Mouse (Mus musculus): ENCODE measurements around the gene Rpgrip1. TPM values are rescaled to one million over a fixed set of nuclear protein-coding genes. Genes with fewer than 3 reads are reported as not detected.

Rpgrip1 gene
- polyA plus RNA-seq, 1 experiment from 2014 or later: 42.9 TPM

DNA sequence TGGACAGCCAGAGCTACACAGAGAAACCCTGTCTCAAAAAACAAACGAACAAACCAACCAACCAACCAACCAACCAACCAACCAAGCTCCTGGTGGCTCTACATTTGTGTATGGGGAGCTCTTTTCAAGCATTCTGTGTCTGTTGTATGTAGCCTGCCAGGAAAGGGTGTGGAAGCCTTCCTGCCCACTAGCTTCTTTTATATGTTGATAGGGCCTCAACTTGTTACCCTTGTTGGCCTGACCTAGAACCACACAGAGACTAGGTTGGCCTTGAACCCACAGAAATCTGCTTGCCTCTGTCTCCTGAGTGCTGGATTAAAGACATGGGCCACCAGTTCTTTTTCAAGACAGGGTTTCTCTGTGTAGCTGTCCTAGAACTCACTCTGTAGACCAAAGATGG lies 3.6 kb downstream of the Rpgrip1 start:
- Histone ChIP-seq H3K36me3 (ENCODE audit: control insufficient read depth, insufficient read depth, low read length) (no peaks in the 10 kb centered on the region), H3K27ac (ENCODE audit: low read length) (no peak overlapping the region), H3K27me3 (replicated peaks; ENCODE audit: control insufficient read depth, insufficient read depth, low read length) (no peaks in the 10 kb centered on the region), H3K9ac (ENCODE audit: low read depth, low read length) (no peak overlapping the region), H3K4me2 (ENCODE audit: low read depth, low read length) (no peak overlapping the region), H3K4me1 (ENCODE audit: control insufficient read depth, insufficient read depth, low read length) (no peaks in the 10 kb centered on the region), H3K4me3 (ENCODE audit: low read length) (no peak overlapping the region), H3K9me3 (ENCODE audit: control insufficient read depth, low read length) (no peaks in the 10 kb centered on the region)
- no peak for ATAC-seq
- 71% methylated on average over 1 of the region's 1 CpGs for WGBS

DNA sequence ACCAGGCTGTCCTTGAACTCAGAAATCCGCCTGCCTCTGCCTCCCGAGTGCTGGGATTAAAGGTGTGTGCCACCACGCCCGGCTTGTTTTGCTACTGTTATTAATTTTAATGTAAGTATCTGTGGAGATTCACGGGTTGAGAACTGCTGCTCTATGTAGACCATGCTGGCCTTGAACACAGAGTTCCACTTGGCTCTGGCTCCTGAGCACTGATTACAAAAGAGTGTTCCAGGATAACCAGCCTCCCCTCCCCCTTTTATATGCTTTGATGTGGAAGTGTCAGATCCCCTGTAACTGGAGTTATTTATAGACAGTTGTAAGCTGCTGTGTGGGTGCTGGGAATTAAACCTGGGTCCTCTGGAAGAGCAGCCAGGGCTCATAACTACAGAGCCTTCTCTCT lies 6.7 kb downstream of the Rpgrip1 start:
- Histone ChIP-seq H3K27me3 (replicated peaks; ENCODE audit: control insufficient read depth, insufficient read depth, low read length) (no peaks in the 10 kb centered on the region), H3K27ac (ENCODE audit: low read length) (no peak overlapping the region), H3K4me1 (ENCODE audit: control insufficient read depth, insufficient read depth, low read length) (no peaks in the 10 kb centered on the region), H3K36me3 (ENCODE audit: control insufficient read depth, insufficient read depth, low read length) (no peaks in the 10 kb centered on the region), H3K9me3 (ENCODE audit: control insufficient read depth, low read length) (no peaks in the 10 kb centered on the region), H3K4me2 (ENCODE audit: low read depth, low read length) (no peak overlapping the region), H3K4me3 (ENCODE audit: low read length) (no peak overlapping the region), H3K9ac (ENCODE audit: low read depth, low read length) (no peak overlapping the region)
- ATAC-seq: no peak
- WGBS: 87% methylated on average over 5 of the region's 5 CpGs

GRCm38 (mm10) chr14:52118456-52118822 lies 7.9 kb downstream of the Rpgrip1 start:
- ATAC-seq: peak; percentile 32

GRCm38 (mm10) chr14:52118823-52119608 lies 8.5 kb downstream of the Rpgrip1 start:
- peak overlapping the region; percentile 59 for H3K4me3 ChIP-seq (ENCODE audit: low read length)
- no peaks in the 10 kb centered on the region for H3K36me3 ChIP-seq (ENCODE audit: control insufficient read depth, insufficient read depth, low read length)
- H3K4me1 ChIP-seq (ENCODE audit: control insufficient read depth, insufficient read depth, low read length): no peaks in the 10 kb centered on the region
- H3K9me3 ChIP-seq (ENCODE audit: control insufficient read depth, low read length): no peaks in the 10 kb centered on the region
- peak overlapping the region; percentile 77 for H3K9ac ChIP-seq (ENCODE audit: low read depth, low read length)
- peak overlapping the region; percentile 98 for H3K4me2 ChIP-seq (ENCODE audit: low read depth, low read length)
- peak overlapping the region; percentile 60; the same call in 1 of the 2 replicates for H3K27ac ChIP-seq (ENCODE audit: low read length)
- no peaks in the 10 kb centered on the region for H3K27me3 ChIP-seq (replicated peaks; ENCODE audit: control insufficient read depth, insufficient read depth, low read length)
- ATAC-seq: peak; percentile 95
- 1% methylated on average over 38 of the region's 38 CpGs for WGBS

More at GRCm38 (mm10) chr14:52118456-52118822, 7.9 kb downstream of the Rpgrip1 start:
- WGBS: 22% methylated on average over 8 of the region's 8 CpGs
- H3K9ac ChIP-seq (ENCODE audit: low read depth, low read length): peak overlapping the region; percentile 77; the same call in 1 of the 2 replicates
- no peaks in the 10 kb centered on the region for H3K9me3 ChIP-seq (ENCODE audit: control insufficient read depth, low read length)
- H3K27ac ChIP-seq (ENCODE audit: low read length): no peak overlapping the region
- H3K4me1 ChIP-seq (ENCODE audit: control insufficient read depth, insufficient read depth, low read length): no peaks in the 10 kb centered on the region
- peak overlapping the region; percentile 59 for H3K4me3 ChIP-seq (ENCODE audit: low read length)
- H3K4me2 ChIP-seq (ENCODE audit: low read depth, low read length): peak overlapping the region; percentile 98
- H3K27me3 ChIP-seq (replicated peaks; ENCODE audit: control insufficient read depth, insufficient read depth, low read length): no peaks in the 10 kb centered on the region
- no peaks in the 10 kb centered on the region for H3K36me3 ChIP-seq (ENCODE audit: control insufficient read depth, insufficient read depth, low read length)

- Histone ChIP-seq H3K9ac (ENCODE audit: low read depth, low read length) (no peak overlapping the region), H3K4me3 (ENCODE audit: low read length) (no peak overlapping the region), H3K27me3 (replicated peaks; ENCODE audit: control insufficient read depth, insufficient read depth, low read length) (no peaks in the 10 kb centered on the region), H3K36me3 (ENCODE audit: control insufficient read depth, insufficient read depth, low read length) (no peaks in the 10 kb centered on the region), H3K4me1 (ENCODE audit: control insufficient read depth, insufficient read depth, low read length) (no peaks in the 10 kb centered on the region), H3K4me2 (ENCODE audit: low read depth, low read length) (peak overlapping the region; percentile 98; the same call in 1 of the 2 replicates), H3K9me3 (ENCODE audit: control insufficient read depth, low read length) (no peaks in the 10 kb centered on the region), H3K27ac (ENCODE audit: low read length) (no peak overlapping the region)
- 66% methylated on average over 7 of the region's 7 CpGs for WGBS
- no peak for ATAC-seq
Observed at GRCm38 (mm10) chr14:52120169-52120568, 9.7 kb downstream of the Rpgrip1 start.

- H3K9ac ChIP-seq (ENCODE audit: low read depth, low read length): no peak overlapping the region
- no peak overlapping the region for H3K4me3 ChIP-seq (ENCODE audit: low read length)
- no peaks in the 10 kb centered on the region for H3K36me3 ChIP-seq (ENCODE audit: control insufficient read depth, insufficient read depth, low read length)
- no peak overlapping the region for H3K27ac ChIP-seq (ENCODE audit: low read length)
- H3K4me2 ChIP-seq (ENCODE audit: low read depth, low read length): no peak overlapping the region
- 22% methylated on average over 4 of the region's 4 CpGs for WGBS
- ATAC-seq: no peak
- no peaks in the 10 kb centered on the region for H3K9me3 ChIP-seq (ENCODE audit: control insufficient read depth, low read length)
- H3K27me3 ChIP-seq (replicated peaks; ENCODE audit: control insufficient read depth, insufficient read depth, low read length): no peaks in the 10 kb centered on the region
- H3K4me1 ChIP-seq (ENCODE audit: control insufficient read depth, insufficient read depth, low read length): no peaks in the 10 kb centered on the region
Observed at GRCm38 (mm10) chr14:52123918-52124317, 13.4 kb downstream of the Rpgrip1 start.

DNA sequence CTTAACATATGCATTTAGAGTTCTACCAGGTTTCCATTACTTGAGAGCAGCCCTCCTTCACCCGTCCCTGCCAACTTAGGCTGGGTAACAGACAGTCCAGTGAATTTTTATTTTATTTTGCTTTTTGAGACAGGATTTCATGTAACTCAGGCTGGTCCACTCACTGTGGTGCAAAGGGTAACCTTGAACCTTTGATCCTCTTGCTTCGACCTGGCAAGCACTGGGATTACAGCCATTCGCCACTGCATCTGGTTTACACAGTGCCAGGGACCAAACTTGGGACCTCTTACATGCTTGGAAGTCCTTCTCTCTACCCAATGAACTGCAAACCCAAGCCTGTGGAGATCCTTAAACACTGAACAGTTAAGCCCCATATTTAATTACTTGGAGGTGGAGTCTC lies 14.1 kb downstream of the Rpgrip1 start:
- Histone ChIP-seq H3K9ac (ENCODE audit: low read depth, low read length) (no peak overlapping the region), H3K4me1 (ENCODE audit: control insufficient read depth, insufficient read depth, low read length) (no peaks in the 10 kb centered on the region), H3K4me2 (ENCODE audit: low read depth, low read length) (no peak overlapping the region), H3K27me3 (replicated peaks; ENCODE audit: control insufficient read depth, insufficient read depth, low read length) (no peaks in the 10 kb centered on the region), H3K36me3 (ENCODE audit: control insufficient read depth, insufficient read depth, low read length) (no peaks in the 10 kb centered on the region), H3K4me3 (ENCODE audit: low read length) (no peak overlapping the region), H3K27ac (ENCODE audit: low read length) (no peak overlapping the region), H3K9me3 (ENCODE audit: control insufficient read depth, low read length) (no peaks in the 10 kb centered on the region)
- no peak for ATAC-seq
- 92% methylated on average over 3 of the region's 3 CpGs for WGBS

GRCm38 (mm10) chr14:52133584-52133983 lies 23.1 kb downstream of the Rpgrip1 start:
- Histone ChIP-seq H3K9me3 (ENCODE audit: control insufficient read depth, low read length) (no peaks in the 10 kb centered on the region), H3K4me3 (ENCODE audit: low read length) (no peak overlapping the region), H3K4me1 (ENCODE audit: control insufficient read depth, insufficient read depth, low read length) (no peaks in the 10 kb centered on the region), H3K27ac (ENCODE audit: low read length) (no peak overlapping the region), H3K9ac (ENCODE audit: low read depth, low read length) (no peak overlapping the region), H3K27me3 (replicated peaks; ENCODE audit: control insufficient read depth, insufficient read depth, low read length) (no peaks in the 10 kb centered on the region), H3K36me3 (ENCODE audit: control insufficient read depth, insufficient read depth, low read length) (no peaks in the 10 kb centered on the region), H3K4me2 (ENCODE audit: low read depth, low read length) (no peak overlapping the region)
- no peak for ATAC-seq
- 75% methylated on average over 5 of the region's 5 CpGs for WGBS

DNA sequence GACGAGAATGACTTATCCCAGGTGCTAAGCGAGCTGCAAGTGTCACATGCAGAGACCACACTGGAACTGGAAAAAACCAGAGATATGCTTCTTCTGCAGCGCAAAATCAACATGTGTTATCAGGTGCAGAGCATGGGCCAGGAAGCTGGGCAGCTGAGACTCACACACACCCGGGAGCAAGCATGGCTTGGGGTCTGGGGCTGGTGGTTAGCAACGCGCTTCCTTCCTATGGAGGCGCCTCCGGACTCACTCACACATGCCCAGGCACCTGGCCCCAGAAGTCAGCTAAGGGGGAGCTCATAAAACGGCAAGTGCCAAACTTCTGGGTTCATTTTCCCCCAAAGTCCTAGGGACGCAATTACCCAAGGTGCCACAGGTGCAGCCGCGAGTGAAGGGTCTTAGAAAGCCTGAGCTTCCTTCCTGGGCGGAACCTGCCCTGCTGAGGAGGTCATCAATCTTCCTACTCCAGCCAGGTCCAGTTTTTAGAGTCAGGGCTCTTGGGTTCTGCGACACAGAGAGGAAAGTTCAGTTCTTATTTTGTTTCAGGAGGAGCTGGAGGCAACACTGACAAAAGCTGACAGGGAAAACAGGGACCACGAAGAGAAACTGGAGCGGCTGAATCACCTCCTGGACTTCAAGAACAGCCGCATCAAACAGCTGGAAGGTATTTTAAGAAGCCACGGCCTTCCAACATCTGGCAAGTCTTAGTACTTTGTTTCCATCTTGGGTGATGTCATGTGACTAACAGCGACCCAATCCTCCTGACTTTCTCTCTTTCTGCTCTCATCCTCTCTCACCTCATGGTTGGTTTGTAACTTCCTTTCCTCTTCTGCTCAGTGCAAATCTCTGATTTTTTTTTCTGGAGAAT lies 30.3 kb downstream of the Rpgrip1 start:
- ATAC-seq: no peak
- Histone ChIP-seq H3K4me1 (ENCODE audit: control insufficient read depth, insufficient read depth, low read length) (no peaks in the 10 kb centered on the region), H3K9me3 (ENCODE audit: control insufficient read depth, low read length) (no peaks in the 10 kb centered on the region), H3K4me2 (ENCODE audit: low read depth, low read length) (peak overlapping the region; percentile 9; the same call in 1 of the 2 replicates), H3K4me3 (ENCODE audit: low read length) (0 out of 2 replicates have a peak overlapping the region, but pooled peaks have one; percentile 1), H3K27me3 (replicated peaks; ENCODE audit: control insufficient read depth, insufficient read depth, low read length) (no peaks in the 10 kb centered on the region), H3K9ac (ENCODE audit: low read depth, low read length) (no peak overlapping the region), H3K27ac (ENCODE audit: low read length) (no peak overlapping the region), H3K36me3 (ENCODE audit: control insufficient read depth, insufficient read depth, low read length) (no peaks in the 10 kb centered on the region)
- WGBS: 48% methylated on average over 19 of the region's 19 CpGs

Measured in intestine, embryonic 16.5 days (tissue).